Mouse (Mus musculus): Measurements from ENCODE around the gene Pabpc4. TPM values are rescaled to one million over a fixed set of nuclear protein-coding genes. Genes with fewer than 3 reads are reported as not detected.
A peak's percentile ranks its signal among the peaks of the same experiment; 100 is the strongest.

Gene Pabpc4
- polyA plus RNA-seq, 1 experiment from 2014 or later: 49.0 TPM

DNA sequence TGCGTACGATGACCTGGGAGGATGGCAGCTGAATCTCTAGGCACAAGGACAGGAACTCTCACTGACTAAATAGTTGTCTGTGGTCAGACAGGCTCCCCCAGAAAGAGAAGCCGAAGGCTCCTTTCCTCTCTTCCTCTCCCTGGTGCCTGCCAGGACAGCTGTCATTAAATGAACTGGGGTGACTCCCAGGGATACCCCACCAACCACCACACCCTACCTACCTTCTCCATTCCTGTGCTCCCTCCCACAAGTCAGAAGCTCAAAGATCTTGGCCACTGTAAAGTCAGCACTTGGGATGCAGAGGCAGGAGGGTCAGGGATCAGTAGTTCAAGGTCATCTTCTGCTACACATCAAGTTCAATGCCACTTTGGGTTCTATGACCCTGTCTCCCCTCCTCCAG, 29.3 kb upstream of the Pabpc4 start:
- Histone ChIP-seq H3K27me3 (replicated peaks) (no peaks in the 10 kb centered on the region; the same call in 1 of the 2 replicates), H3K27ac (no peak overlapping the region), H3K9me3 (no peaks in the 10 kb centered on the region), H3K36me3 (no peaks in the 10 kb centered on the region), H3K4me1 (peaks cover 12% of the 10 kb centered on the region), H3K4me3 (replicated peaks) (no peak overlapping the region), H3K4me2 (peak overlapping the region; percentile 86), H3K9ac (no peak overlapping the region)
- 64% methylated on average over 3 of the region's 3 CpGs for WGBS
- no peak for ATAC-seq (ENCODE audit: insufficient read depth, low FRiP score, low read depth)

DNA sequence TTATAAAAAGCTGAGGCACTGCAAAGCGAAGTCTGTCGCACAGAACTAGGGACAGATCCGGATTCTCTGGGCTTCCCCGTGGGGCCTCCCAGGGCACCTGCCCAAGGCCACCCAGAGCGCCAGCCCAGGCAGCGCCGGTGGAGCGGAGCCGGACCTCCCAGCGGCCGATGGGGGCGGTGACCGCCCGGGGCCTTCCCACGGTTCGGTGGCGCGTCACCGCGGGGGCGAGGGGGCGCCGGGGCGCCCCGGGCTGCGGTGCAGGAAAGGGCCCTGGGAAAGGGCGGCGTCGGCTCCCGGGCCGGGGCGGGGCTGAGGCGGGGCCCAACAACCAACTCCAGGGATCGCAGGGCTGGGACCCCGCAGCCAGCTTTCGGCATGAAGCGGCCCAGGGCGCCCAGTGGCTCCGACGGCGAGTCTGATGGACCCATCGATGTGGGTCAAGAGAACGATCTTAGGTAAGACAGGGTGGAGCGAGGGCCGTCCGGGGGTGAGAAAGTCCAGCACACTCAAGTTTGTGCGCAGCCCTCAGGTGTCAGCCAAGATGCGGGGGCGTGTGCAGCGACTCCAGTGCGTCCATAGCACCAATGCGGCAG, 28.6 kb upstream of the Pabpc4 start, which contains the start of gene Heyl:
Gene Heyl (plus strand): TSS at position 65 of the 593 bp plus-strand sequence.
- WGBS: 3% methylated on average over 51 of the region's 52 CpGs
- Histone ChIP-seq H3K27me3 (replicated peaks) (no peaks in the 10 kb centered on the region; the same call in 1 of the 2 replicates), H3K4me1 (peaks cover 7% of the 10 kb centered on the region; the same call in 1 of the 2 replicates), H3K27ac (peak within 1 kb of the TSS; percentile 54; the same call in 1 of the 2 replicates), H3K4me2 (peak within 1 kb of the TSS; percentile 86), H3K9me3 (no peaks in the 10 kb centered on the region), H3K36me3 (no peaks in the 10 kb centered on the region), H3K9ac (peak within 1 kb of the TSS; percentile 38; the same call in 1 of the 2 replicates), H3K4me3 (replicated peaks) (peak within 1 kb of the TSS; percentile 47)
- peak; percentile 77 for ATAC-seq (ENCODE audit: insufficient read depth, low FRiP score, low read depth)

DNA sequence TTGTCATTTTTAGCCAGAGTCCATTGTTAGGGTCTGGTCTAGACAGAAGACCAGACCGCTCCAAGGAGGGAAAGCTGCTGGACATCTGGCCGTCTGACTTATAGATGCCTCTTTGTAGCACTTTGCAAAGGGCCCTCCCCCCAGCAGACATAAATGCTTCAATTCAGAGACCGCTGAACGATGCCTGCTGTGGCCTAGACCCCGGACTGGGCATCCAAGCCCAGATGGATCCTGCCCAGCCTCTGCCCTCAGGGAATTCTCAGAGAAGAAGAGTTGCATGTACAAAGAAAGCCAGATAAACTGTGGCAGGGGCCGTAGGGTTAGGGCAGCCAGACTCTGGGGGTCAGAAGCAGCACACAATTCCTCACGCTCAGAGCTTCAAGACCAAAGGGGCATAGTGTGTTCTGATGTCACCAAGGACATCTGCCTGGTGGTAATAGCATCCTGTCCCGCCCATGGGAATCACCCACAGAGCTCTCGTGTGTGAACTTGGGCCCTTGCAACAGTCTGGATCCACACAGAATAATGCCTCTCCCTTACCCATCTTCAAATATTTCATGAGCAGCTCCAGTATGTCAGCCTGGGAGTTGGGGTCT, 26.2 kb upstream of the Pabpc4 start:
- peak overlapping the region; percentile 17; the same call in 1 of the 2 replicates for H3K4me2 ChIP-seq
- ATAC-seq (ENCODE audit: insufficient read depth, low FRiP score, low read depth): no peak
- H3K27ac ChIP-seq: no peak overlapping the region
- peaks cover 22% of the 10 kb centered on the region for H3K4me1 ChIP-seq
- H3K27me3 ChIP-seq (replicated peaks): peaks cover 6% of the 10 kb centered on the region; the same call in 1 of the 2 replicates
- H3K4me3 ChIP-seq (replicated peaks): peak overlapping the region; percentile 2; the same call in 1 of the 2 replicates
- WGBS: 69% methylated on average over 9 of the region's 9 CpGs
- no peaks in the 10 kb centered on the region for H3K36me3 ChIP-seq
- H3K9me3 ChIP-seq: no peaks in the 10 kb centered on the region
- H3K9ac ChIP-seq: no peak overlapping the region

DNA sequence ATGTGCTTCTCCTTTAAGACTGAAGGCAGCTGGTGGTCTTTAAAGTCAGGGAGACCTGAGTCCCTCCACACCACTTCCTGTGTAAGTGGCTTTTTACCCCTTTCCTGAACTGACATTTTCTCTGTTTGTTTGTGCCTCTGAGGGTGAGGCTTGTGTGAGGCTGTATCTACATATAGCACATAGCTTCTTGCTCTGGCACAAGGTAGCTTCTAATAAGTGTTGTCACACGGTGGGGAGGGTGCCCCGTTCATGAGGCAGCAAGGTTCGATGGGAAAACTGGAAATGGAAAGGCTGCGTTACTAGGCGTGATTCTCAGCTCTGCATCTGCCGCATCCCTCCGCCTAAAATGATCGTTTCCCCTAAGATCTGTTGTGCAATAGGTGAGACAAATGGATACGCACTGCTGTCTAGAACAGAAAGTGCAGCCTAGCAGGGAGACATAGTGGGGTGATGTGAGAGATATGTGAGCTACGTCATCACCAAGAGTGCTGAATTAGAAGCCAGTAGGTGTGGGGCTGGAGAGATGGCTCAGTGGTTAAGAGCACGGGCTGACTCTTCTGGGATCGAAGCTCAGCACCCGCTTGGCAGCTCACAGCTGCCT, 25.6 kb upstream of the Pabpc4 start:
- H3K27me3 ChIP-seq (replicated peaks): peaks cover 6% of the 10 kb centered on the region; the same call in 1 of the 2 replicates
- no peak overlapping the region for H3K9ac ChIP-seq
- H3K36me3 ChIP-seq: no peaks in the 10 kb centered on the region
- 77% methylated on average over 13 of the region's 13 CpGs for WGBS
- no peaks in the 10 kb centered on the region for H3K9me3 ChIP-seq
- peak overlapping the region; percentile 17; the same call in 1 of the 2 replicates for H3K4me2 ChIP-seq
- no peak overlapping the region for H3K27ac ChIP-seq
- H3K4me3 ChIP-seq (replicated peaks): no peak overlapping the region
- no peak for ATAC-seq (ENCODE audit: insufficient read depth, low FRiP score, low read depth)
- H3K4me1 ChIP-seq: peaks cover 22% of the 10 kb centered on the region

DNA sequence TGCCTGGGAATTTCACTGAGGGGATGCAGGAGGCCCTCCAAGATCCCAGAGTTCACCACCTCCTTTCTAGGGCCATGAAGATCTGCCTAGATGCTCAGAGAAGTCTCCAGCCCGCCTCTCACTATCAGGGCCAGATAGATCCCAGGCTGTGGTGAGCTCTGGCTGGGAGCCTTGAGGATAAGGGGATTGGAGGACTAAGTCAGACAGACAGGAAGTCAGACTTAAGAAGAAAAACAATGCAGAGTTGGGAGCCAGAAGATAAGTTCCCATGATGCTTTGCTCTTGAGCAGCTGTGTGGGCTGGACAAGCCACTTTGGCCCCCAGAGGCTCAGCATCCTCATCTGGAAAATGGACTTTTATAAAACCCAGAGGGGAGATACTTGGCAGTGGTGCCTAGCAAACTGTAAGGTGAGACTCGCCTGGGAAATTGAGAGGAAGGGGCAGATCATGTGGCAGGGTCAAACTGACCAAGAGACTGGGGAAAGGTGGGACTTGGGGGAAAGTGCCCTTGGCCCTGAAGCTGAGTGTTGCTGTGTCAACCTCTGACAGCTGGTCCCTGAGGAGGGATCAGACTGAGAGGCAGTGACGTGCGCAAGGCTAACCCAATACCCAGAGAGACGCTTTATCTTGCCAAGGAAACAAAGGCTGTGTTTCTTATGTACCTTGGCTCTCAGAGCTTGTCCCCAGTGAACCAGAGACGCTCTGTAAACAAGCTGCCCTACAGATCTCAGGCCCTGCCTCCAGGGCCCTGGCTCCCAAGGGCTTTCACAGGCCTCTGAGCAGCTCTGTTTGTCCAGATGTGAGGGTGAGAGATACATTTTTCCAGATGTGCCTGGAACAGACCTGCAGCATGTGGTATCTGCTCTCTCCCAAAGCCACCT, 24.5 kb upstream of the Pabpc4 start:
- Histone ChIP-seq H3K27ac (peak overlapping the region; percentile 62; the same call in 1 of the 2 replicates), H3K9ac (no peak overlapping the region), H3K9me3 (no peaks in the 10 kb centered on the region), H3K4me3 (replicated peaks) (no peak overlapping the region), H3K36me3 (no peaks in the 10 kb centered on the region), H3K27me3 (replicated peaks) (peaks cover 6% of the 10 kb centered on the region; the same call in 1 of the 2 replicates), H3K4me1 (peaks cover 22% of the 10 kb centered on the region), H3K4me2 (no peak overlapping the region)
- peak; percentile 25; the same call in 1 of the 2 replicates for ATAC-seq (ENCODE audit: insufficient read depth, low FRiP score, low read depth)
- WGBS: 60% methylated on average over 6 of the region's 6 CpGs

DNA sequence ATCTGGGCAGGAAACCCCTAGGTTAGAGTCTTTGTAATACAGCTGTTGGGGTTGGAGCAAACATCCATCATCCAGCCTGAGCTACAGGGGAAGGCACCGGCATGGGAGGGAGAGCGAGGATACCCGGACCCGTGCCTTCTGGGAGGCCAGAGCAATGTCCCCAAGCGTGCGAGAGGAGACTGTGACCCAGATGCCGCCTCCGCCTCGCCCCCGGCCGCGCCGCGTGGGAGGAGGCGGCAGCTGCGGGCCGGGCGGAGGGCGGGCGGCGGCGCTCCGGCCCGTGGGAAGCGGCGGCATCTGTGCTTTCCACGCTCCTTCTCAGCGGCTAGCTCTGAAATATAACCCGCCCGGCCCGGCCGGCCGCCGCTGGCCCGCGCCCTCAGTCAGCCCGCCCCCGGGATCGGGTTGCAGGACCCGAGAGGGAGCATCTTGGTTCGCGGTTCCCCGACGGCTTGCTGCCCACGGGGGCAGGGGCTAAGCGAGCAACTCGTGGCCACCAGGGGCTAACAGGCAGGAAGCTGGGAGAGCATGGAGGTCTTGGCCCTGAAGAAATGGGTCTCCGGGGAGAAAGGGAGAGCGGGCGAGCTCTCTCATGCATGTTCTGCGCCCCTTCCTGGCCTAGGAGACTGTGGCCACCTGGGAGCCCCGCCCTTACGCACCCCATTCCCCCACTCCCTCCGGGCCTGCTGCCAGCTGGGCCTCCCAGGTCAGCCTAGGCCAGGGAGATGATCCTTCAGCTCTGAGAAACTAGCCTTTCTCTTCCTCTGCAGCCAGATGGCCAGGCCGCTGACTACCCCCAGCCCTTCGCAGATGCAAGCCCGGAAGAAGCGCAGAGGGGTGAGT, 22.6 kb upstream of the Pabpc4 start:
- Histone ChIP-seq H3K27me3 (replicated peaks) (0 out of 2 replicates have a peak, but pooled peaks cover 6% of the 10 kb centered on the region), H3K4me2 (peak overlapping the region; percentile 72), H3K27ac (peak overlapping the region; percentile 82), H3K36me3 (no peaks in the 10 kb centered on the region), H3K4me3 (replicated peaks) (peak overlapping the region; percentile 30), H3K4me1 (peaks cover 20% of the 10 kb centered on the region; the same call in 1 of the 2 replicates), H3K9ac (0 out of 2 replicates have a peak overlapping the region, but pooled peaks have one; percentile 2), H3K9me3 (no peaks in the 10 kb centered on the region)
- 9% methylated on average over 53 of the region's 58 CpGs for WGBS
- peak; percentile 63 for ATAC-seq (ENCODE audit: insufficient read depth, low FRiP score, low read depth)

DNA sequence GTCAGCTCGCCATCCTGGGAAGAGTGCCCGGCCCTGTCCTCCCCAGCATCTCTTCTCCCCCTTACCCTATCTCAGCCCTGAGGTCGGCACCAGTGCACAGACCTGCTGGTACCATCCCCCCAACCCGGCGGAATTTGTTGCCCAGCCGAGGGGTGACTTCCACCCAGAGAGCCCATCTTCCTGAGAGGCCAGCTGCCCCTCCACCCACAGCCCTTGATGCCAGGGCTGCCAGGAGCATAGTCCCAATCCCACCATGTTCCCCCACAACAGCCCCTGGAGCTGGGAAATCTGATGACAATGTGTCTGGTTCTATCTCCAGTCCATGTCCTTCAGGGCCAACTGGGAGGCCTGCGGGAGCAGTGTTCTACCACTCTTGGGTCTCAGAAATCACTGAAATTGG, 15.9 kb upstream of the Pabpc4 start:
- 73% methylated on average over 7 of the region's 7 CpGs for WGBS
- Histone ChIP-seq H3K4me3 (replicated peaks) (no peak overlapping the region), H3K36me3 (no peaks in the 10 kb centered on the region), H3K27me3 (replicated peaks) (no peaks in the 10 kb centered on the region), H3K9ac (no peak overlapping the region), H3K4me2 (no peak overlapping the region), H3K9me3 (no peaks in the 10 kb centered on the region), H3K27ac (no peak overlapping the region), H3K4me1 (0 out of 2 replicates have a peak, but pooled peaks cover 16% of the 10 kb centered on the region)
- ATAC-seq (ENCODE audit: insufficient read depth, low FRiP score, low read depth): no peak

DNA sequence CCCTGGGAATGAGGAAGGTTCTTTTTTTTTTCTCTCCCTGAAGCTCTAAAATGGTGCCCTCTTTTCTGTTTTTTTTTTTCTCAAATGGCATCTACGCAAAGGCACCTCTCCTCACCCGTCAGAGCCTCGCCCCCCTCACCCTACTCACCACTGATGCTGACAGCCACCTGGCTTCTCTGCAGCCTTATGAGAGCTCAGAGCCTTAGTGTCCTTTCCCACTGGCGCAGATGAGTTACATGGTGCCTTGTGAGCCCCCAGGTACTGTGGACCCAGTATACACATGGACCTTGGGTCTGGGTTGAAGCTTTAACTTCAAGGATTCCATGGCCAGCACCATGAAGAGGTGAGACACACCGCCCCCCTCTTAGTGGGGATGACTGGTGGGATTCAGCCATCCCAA, 15.5 kb upstream of the Pabpc4 start:
- WGBS: 91% methylated on average over 5 of the region's 5 CpGs
- ATAC-seq (ENCODE audit: insufficient read depth, low FRiP score, low read depth): no peak
- peak overlapping the region; percentile 37 for H3K27ac ChIP-seq

DNA sequence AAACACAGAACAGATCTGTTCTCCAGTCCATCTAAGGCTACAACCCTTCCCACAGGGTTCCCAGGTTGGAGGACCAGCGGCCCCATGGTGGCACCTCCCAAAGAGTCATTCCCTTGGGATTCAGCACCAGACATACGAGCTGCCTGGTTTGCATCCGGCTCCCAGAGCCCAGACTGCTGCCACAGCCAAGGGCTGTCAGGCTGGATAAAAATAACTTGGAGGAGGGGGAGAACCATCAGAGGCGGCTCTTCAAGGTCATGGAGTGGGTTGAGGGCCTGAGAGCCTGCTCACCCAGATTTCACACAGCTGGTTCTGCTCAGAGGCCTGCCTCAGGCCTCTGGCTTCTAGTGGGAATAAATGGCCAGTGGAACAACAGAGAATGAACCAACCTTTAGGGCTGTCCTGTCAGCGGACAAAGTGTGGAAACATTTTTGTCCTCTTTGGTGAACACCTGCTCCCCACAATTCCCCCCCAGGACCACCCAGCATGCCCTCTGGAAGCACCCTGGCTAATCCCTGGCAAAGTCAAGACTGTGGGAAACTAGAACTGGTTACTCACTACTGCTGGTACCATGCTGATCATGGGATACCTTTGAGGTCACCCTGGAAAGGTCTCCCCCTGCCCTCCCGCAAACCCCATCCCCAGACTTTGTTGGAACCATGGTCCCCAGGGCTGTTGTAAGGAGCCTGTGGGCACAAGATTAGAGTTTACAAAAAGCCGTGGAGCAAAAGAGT, 14.8 kb upstream of the Pabpc4 start:
- Histone ChIP-seq H3K4me1 (0 out of 2 replicates have a peak, but pooled peaks cover 21% of the 10 kb centered on the region), H3K9me3 (no peaks in the 10 kb centered on the region), H3K27ac (peak overlapping the region; percentile 37; the same call in 1 of the 2 replicates), H3K4me2 (no peak overlapping the region), H3K36me3 (no peaks in the 10 kb centered on the region), H3K4me3 (replicated peaks) (no peak overlapping the region), H3K9ac (no peak overlapping the region), H3K27me3 (replicated peaks) (no peaks in the 10 kb centered on the region)
- 48% methylated on average over 7 of the region's 7 CpGs for WGBS
- peak; percentile 74 for ATAC-seq (ENCODE audit: insufficient read depth, low FRiP score, low read depth)

More for the DNA sequence above, 15.5 kb upstream of the Pabpc4 start:
- H3K9me3 ChIP-seq: no peaks in the 10 kb centered on the region
- H3K4me2 ChIP-seq: no peak overlapping the region
- H3K9ac ChIP-seq: no peak overlapping the region
- no peaks in the 10 kb centered on the region for H3K27me3 ChIP-seq (replicated peaks)
- H3K4me1 ChIP-seq: 0 out of 2 replicates have a peak, but pooled peaks cover 16% of the 10 kb centered on the region
- H3K36me3 ChIP-seq: no peaks in the 10 kb centered on the region
- no peak overlapping the region for H3K4me3 ChIP-seq (replicated peaks)

DNA sequence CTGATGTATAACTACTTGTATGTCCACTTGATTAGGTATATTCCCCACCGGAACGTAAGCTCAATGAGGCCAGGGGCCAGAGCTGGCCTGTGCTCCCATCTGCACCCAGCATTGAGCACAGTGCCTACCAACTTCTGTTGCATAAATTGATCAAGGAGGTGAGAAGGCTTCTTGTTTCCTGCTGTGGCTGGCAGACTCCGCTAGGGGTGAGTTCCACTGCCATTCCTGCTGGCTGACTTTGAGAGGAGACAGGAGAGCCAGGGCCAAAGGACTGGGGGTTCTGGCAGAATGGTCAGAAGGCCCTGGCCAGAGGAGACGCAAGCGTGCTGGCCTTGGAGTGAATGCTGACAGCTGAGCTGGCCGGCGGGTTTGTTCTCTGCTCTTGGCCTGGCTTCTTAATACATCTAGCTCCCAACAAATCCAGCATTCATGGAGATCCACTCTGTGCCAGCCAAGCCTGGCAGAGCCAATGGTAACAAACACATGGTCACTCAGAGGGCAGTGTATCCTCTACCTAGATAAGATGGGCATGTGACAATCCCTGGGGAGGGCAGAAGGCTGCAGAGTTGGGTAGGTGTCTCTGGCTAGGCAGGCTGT, 13.1 kb upstream of the Pabpc4 start:
- no peak overlapping the region for H3K4me2 ChIP-seq
- no peak for ATAC-seq (ENCODE audit: insufficient read depth, low FRiP score, low read depth)
- no peak overlapping the region for H3K27ac ChIP-seq
- H3K36me3 ChIP-seq: no peaks in the 10 kb centered on the region
- H3K27me3 ChIP-seq (replicated peaks): no peaks in the 10 kb centered on the region
- H3K9me3 ChIP-seq: no peaks in the 10 kb centered on the region
- H3K4me3 ChIP-seq (replicated peaks): no peak overlapping the region
- no peak overlapping the region for H3K9ac ChIP-seq
- 66% methylated on average over 7 of the region's 7 CpGs for WGBS
- H3K4me1 ChIP-seq: 0 out of 2 replicates have a peak, but pooled peaks cover 21% of the 10 kb centered on the region
